Mouse (Mus musculus): Measurements from ENCODE around the gene Sctr. TPM values are rescaled to one million over a fixed set of nuclear protein-coding genes. Genes with fewer than 3 reads are reported as not detected.

The Sctr gene
- polyA plus RNA-seq, 1 experiment from 2014 or later, result 0.61 TPM

DNA sequence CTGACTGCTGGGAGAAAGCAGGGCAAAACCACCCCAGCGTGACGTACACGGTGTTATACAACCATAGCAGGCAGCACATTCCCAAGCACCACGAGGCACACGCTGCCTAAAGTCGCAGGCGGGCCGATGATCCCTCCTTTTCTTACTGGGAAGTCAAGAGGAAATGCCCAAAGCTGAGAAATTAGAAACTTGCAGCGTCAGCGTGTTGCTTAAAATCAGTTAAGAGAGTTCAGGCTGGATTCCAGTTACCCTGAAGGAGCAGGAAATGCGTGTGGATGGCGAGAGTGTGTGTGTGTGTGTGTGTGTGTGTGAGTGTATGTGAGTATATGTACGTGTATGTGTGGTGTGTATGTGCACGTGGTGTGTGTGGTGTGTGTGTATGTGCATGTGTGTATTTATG, 50.4 kb downstream of the Sctr start:
- Histone ChIP-seq H3K9me3 (no peaks in the 10 kb centered on the region), H3K4me2 (no peak overlapping the region), H3K27me3 (no peaks in the 10 kb centered on the region), H3K4me1 (replicated peaks) (0 out of 2 replicates have a peak, but pooled peaks cover 2% of the 10 kb centered on the region), H3K4me3 (no peak overlapping the region), H3K27ac (replicated peaks) (no peak overlapping the region), H3K9ac (no peak overlapping the region), H3K36me3 (no peaks in the 10 kb centered on the region)
- 77% methylated on average over 14 of the region's 14 CpGs for WGBS
- ATAC-seq (ENCODE audit: low read depth), result no peak

DNA sequence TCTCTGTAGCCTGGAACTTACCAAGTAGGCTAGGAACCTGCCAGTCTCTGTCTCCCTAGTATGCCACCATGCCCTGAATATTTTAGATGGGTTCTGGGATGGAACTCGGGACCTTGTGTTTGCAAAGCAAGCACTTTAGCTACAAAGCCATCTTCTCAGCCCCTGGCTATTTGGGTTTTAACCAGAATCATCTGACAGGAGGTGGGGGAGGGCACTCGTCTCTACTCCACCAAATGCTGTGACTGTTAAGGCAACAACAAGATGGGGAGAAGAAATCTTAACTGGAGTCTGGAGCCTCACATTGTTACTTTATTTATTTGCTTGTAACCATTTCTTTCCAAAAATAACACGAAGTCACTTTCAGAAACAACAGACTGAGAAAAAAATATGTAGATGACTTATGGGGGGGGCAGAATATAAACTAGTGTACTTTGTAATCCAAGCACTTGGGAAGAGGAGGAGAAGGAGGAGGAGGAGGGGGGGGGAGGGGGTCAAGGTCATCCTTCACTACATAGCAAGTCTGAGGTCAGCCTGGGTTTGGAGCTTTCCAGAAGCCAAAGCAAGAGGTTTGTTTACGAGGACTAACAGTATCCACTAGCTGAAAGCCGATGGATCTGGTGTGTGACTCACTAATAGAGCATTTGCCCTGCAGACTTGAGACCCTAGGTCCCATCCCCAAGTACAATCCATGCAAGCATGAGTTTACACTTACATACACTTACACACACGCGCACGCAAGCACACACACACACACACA, 51.2 kb downstream of the Sctr start:
- H3K36me3 ChIP-seq, result no peaks in the 10 kb centered on the region
- H3K4me1 ChIP-seq (replicated peaks), result 0 out of 2 replicates have a peak, but pooled peaks cover 2% of the 10 kb centered on the region
- H3K27me3 ChIP-seq, result no peaks in the 10 kb centered on the region
- no peak for ATAC-seq (ENCODE audit: low read depth)
- H3K4me3 ChIP-seq, result no peak overlapping the region
- no peaks in the 10 kb centered on the region for H3K9me3 ChIP-seq
- no peak overlapping the region for H3K4me2 ChIP-seq
- WGBS, result 82% methylated on average over 8 of the region's 8 CpGs
- H3K27ac ChIP-seq (replicated peaks), result no peak overlapping the region
- H3K9ac ChIP-seq, result no peak overlapping the region

DNA sequence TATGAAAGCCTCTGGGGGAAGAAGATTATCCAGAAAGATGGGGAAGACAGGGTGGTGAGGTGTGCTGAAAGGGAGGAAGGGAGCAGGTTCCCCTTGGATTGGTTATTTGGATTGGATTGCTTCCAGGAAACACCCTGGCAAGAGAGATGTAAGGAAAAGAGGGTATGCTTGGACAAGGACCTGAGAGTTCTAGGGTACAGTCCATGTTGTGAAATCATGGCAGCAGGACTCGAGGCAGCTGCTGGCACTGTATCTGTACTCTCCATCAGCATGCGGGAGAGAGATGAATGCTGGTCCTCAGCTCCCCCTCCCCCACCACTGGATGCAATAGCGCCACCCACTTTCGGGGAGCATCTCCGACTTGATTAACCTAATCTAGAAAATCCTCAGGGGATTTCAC, 54.0 kb downstream of the Sctr start:
- Histone ChIP-seq H3K9ac (no peak overlapping the region), H3K27me3 (no peaks in the 10 kb centered on the region), H3K4me1 (replicated peaks) (0 out of 2 replicates have a peak, but pooled peaks cover 2% of the 10 kb centered on the region), H3K4me3 (no peak overlapping the region), H3K27ac (replicated peaks) (no peak overlapping the region), H3K9me3 (no peaks in the 10 kb centered on the region), H3K36me3 (no peaks in the 10 kb centered on the region), H3K4me2 (no peak overlapping the region)
- WGBS, result 83% methylated on average over 5 of the region's 5 CpGs
- ATAC-seq (ENCODE audit: low read depth), result no peak

GRCm38 (mm10) chr1:120062231-120062630, 55.5 kb downstream of the Sctr start:
- Histone ChIP-seq H3K4me3 (no peak overlapping the region), H3K9me3 (no peaks in the 10 kb centered on the region), H3K4me2 (no peak overlapping the region), H3K9ac (no peak overlapping the region), H3K36me3 (no peaks in the 10 kb centered on the region), H3K4me1 (replicated peaks) (no peaks in the 10 kb centered on the region), H3K27ac (replicated peaks) (no peak overlapping the region), H3K27me3 (no peaks in the 10 kb centered on the region)
- 93% methylated on average over 7 of the region's 7 CpGs for WGBS
- ATAC-seq (ENCODE audit: low read depth), result no peak

- no peak overlapping the region for H3K4me2 ChIP-seq
- 90% methylated on average over 11 of the region's 11 CpGs for WGBS
- H3K4me1 ChIP-seq (replicated peaks), result no peaks in the 10 kb centered on the region
- H3K27ac ChIP-seq (replicated peaks), result no peak overlapping the region
- H3K36me3 ChIP-seq, result no peaks in the 10 kb centered on the region
- H3K9ac ChIP-seq, result no peak overlapping the region
- ATAC-seq (ENCODE audit: low read depth), result no peak
- no peak overlapping the region for H3K4me3 ChIP-seq
- no peaks in the 10 kb centered on the region for H3K27me3 ChIP-seq
- H3K9me3 ChIP-seq, result no peaks in the 10 kb centered on the region
Measured at GRCm38 (mm10) chr1:120064036-120064682, 57.5 kb downstream of the Sctr start.

GRCm38 (mm10) chr1:120066159-120066558, 59.5 kb downstream of the Sctr start:
- H3K36me3 ChIP-seq, result no peaks in the 10 kb centered on the region
- ATAC-seq (ENCODE audit: low read depth), result no peak
- no peak overlapping the region for H3K4me3 ChIP-seq
- H3K9ac ChIP-seq, result no peak overlapping the region
- H3K27me3 ChIP-seq, result peaks cover 1% of the 10 kb centered on the region; the same call in 1 of the 2 replicates
- WGBS, result 84% methylated on average over 8 of the region's 8 CpGs
- H3K4me1 ChIP-seq (replicated peaks), result no peaks in the 10 kb centered on the region
- H3K4me2 ChIP-seq, result no peak overlapping the region
- no peaks in the 10 kb centered on the region for H3K9me3 ChIP-seq
- no peak overlapping the region for H3K27ac ChIP-seq (replicated peaks)

DNA sequence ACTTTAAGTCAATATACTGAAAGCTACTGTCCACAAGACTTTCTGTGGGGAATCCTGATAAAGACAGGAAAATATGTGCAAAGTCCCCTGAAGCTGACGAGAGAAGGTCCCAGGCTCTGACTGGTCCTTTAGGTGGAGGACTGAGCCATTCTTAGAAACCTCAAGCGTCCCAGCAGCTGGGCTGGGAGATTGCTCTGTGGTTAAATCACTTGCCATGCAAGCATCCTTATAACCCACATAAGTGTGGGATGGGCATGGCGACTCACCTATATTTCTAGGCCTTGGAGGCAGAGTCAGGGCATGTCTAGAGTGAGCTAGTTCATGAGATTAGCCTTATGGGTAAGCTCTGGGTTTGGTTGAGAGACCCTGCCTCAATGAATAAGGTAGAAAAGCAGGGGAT, 59.9 kb downstream of the Sctr start:
- Histone ChIP-seq H3K27me3 (peaks cover 6% of the 10 kb centered on the region), H3K4me3 (no peak overlapping the region), H3K4me1 (replicated peaks) (no peaks in the 10 kb centered on the region), H3K9me3 (no peaks in the 10 kb centered on the region), H3K27ac (replicated peaks) (no peak overlapping the region), H3K4me2 (no peak overlapping the region), H3K9ac (no peak overlapping the region), H3K36me3 (no peaks in the 10 kb centered on the region)
- ATAC-seq (ENCODE audit: low read depth), result no peak
- WGBS, result 93% methylated on average over 3 of the region's 3 CpGs

DNA sequence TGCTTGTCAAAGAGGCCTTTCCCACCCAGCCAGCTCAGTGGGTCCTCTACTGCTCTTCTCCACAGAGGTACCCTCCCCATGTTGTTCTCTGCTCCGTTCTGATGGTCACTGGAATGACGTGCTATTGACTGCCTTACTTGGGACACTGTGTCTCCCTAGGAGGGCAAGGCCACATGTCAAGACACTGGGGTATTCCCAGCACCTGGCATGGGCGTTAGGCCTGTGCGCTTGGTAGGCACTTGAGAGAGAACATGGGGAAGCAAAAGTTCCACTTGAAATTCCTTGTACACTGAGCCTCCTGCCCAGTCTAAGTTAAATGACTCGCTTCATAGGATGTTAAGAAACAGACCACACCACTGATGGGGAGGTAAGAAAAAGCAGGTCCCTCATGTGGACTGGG, 62.4 kb downstream of the Sctr start:
- H3K4me2 ChIP-seq, result no peak overlapping the region
- H3K27ac ChIP-seq (replicated peaks), result no peak overlapping the region
- no peak for ATAC-seq (ENCODE audit: low read depth)
- peaks cover 17% of the 10 kb centered on the region for H3K4me1 ChIP-seq (replicated peaks)
- H3K27me3 ChIP-seq, result peaks cover 28% of the 10 kb centered on the region
- no peaks in the 10 kb centered on the region for H3K36me3 ChIP-seq
- no peaks in the 10 kb centered on the region for H3K9me3 ChIP-seq
- H3K9ac ChIP-seq, result no peak overlapping the region
- WGBS, result 82% methylated on average over 5 of the region's 5 CpGs
- H3K4me3 ChIP-seq, result no peak overlapping the region

- Histone ChIP-seq H3K4me1 (replicated peaks) (peaks cover 20% of the 10 kb centered on the region), H3K9me3 (no peaks in the 10 kb centered on the region), H3K4me2 (no peak overlapping the region), H3K27ac (replicated peaks) (no peak overlapping the region), H3K9ac (no peak overlapping the region), H3K36me3 (no peaks in the 10 kb centered on the region), H3K27me3 (peaks cover 38% of the 10 kb centered on the region), H3K4me3 (no peak overlapping the region)
- 59% methylated on average over 6 of the region's 6 CpGs for WGBS
- ATAC-seq (ENCODE audit: low read depth), result no peak
Measured at GRCm38 (mm10) chr1:120070168-120070567, 63.5 kb downstream of the Sctr start.

DNA sequence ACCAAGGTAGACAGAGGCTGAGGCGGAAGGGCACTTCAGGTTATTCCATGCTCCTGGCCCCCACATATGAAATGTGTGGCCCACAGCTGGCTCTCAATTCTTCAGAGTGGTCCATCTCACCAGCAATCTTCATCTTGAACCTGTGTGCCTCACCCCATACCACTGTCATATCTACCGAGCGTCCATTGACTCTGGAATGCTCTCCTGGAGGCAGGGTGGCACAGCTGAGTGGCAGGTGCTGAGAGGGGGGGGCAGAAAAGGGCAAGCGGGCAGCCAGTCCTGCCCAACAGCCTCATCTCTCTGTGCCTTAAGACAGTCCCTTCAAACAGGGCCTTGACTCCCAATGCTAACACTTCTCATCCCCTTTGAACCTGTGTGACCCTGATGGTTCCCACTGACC, 64.4 kb downstream of the Sctr start:
- Histone ChIP-seq H3K9ac (no peak overlapping the region), H3K27ac (replicated peaks) (no peak overlapping the region), H3K4me1 (replicated peaks) (peaks cover 20% of the 10 kb centered on the region), H3K4me3 (no peak overlapping the region), H3K36me3 (no peaks in the 10 kb centered on the region), H3K27me3 (peaks cover 39% of the 10 kb centered on the region), H3K9me3 (no peaks in the 10 kb centered on the region), H3K4me2 (no peak overlapping the region)
- 95% methylated on average over 4 of the region's 4 CpGs for WGBS
- ATAC-seq (ENCODE audit: low read depth), result no peak

GRCm38 (mm10) chr1:120072900-120073299, 66.2 kb downstream of the Sctr start:
- Histone ChIP-seq H3K4me2 (peak overlapping the region; percentile 64), H3K27ac (replicated peaks) (no peak overlapping the region), H3K4me3 (peak overlapping the region; percentile 33), H3K36me3 (no peaks in the 10 kb centered on the region), H3K27me3 (peaks cover 39% of the 10 kb centered on the region), H3K9ac (peak overlapping the region; percentile 62; the same call in 1 of the 2 replicates), H3K9me3 (no peaks in the 10 kb centered on the region), H3K4me1 (replicated peaks) (peaks cover 20% of the 10 kb centered on the region)
- WGBS, result 21% methylated on average over 16 of the region's 16 CpGs
- no peak for ATAC-seq (ENCODE audit: low read depth)

GRCm38 (mm10) chr1:120073519-120074306, 67.0 kb downstream of the Sctr start, which contains the start of gene Tmem37:
TSS of gene Tmem37 (minus strand) at chr1:120074074.
- peak within 1 kb of the TSS; percentile 62 for H3K9ac ChIP-seq
- no peaks in the 10 kb centered on the region for H3K36me3 ChIP-seq
- peak within 1 kb of the TSS; percentile 64 for H3K4me2 ChIP-seq
- 2% methylated on average over 40 of the region's 40 CpGs for WGBS
- peaks cover 39% of the 10 kb centered on the region for H3K27me3 ChIP-seq
- peak; percentile 71 for ATAC-seq (ENCODE audit: low read depth)
- H3K27ac ChIP-seq (replicated peaks), result no peak within 1 kb of the TSS
- H3K9me3 ChIP-seq, result no peaks in the 10 kb centered on the region
- peak within 1 kb of the TSS; percentile 33 for H3K4me3 ChIP-seq
- peaks cover 20% of the 10 kb centered on the region for H3K4me1 ChIP-seq (replicated peaks)

Data from neural tube, embryonic 13.5 days (tissue).